Mouse (Mus musculus): ENCODE measurements around the gene Trpt1.

The Trpt1 gene

DNA sequence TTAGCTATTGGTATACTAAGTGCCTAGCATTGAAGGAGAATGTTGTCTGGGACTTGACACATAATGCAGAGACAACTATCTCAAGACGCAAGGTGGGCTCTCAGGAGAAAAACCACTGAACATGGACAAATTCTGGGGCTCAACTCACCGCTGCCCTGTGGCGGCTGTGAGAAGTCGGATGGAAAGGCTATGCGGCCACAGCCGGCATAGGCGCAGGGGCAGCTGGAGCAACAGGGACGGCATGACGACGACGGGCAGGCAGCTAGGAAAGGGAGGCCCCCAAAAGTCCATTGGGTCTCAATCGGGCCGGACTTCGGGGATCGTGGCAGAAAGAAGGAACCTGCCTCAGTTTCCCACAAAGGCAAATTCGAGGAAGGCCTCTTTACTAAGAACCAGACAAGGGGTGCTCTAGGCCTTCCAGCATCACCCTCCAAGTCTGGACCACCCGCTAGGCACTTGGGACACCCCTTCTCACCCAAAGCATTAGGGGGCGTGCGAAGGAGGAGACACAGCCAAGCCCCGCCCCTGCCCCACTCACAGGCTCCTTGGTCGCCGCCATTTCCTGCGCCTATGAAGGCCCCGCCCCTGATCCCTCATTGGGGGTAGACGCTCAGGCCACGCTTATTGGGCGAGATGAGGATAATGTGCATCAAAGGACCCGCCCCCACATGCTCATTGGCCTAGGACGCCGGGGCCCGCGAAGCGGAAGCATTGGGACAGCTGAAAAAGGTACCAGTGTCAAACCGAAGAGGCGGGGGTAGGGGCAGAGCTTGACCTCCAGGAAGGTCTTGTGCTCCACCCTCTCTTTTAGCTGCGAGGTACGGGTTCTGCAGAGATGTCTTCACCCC lies 3.7 kb upstream of the Trpt1 start, which contains the start of gene Dnajc4:
Gene Dnajc4 (minus strand): TSS at position 562 of the 848 bp plus-strand sequence.
- DNase-seq (ENCODE audit: inconsistent ontology term): peak; percentile 97

- DNase-seq (ENCODE audit: inconsistent ontology term): no peak
Observed at GRCm38 (mm10) chr19:6993011-6993770, 2.7 kb upstream of the Trpt1 start.

- no peak for DNase-seq (ENCODE audit: inconsistent ontology term)
Observed at GRCm38 (mm10) chr19:6994002-6994401, 1.9 kb upstream of the Trpt1 start.

GRCm38 (mm10) chr19:6994489-6994888 lies 1.4 kb upstream of the Trpt1 start:
- no peak for DNase-seq (ENCODE audit: inconsistent ontology term)

GRCm38 (mm10) chr19:6995255-6995991 lies 508 bp upstream of the Trpt1 start:
- DNase-seq (ENCODE audit: inconsistent ontology term): no peak

DNA sequence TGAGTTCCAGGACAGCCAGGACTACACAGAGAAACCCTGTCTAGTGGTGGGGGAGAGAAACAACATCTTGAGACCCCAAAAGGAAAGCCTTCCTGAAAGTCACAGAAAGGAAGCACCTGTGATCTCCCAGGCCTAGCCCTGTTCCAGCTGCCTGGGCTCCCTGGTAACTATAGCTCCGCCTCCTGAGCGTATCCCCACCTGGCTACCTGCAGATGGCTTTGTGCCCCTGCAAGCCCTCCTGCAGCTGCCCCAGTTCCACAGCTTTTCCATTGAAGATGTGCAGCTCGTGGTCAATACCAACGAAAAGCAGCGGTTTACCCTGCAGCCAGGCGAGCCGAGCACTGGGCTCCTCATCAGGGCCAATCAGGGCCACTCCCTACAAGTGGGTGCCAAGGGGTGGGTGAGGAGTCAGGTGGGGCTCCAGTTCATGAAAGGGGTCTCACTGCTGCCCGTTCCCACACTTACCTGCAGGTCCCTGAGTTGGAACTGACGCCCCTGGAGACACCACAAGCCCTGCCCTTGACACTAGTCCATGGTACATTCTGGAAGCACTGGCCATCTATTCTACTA lies 1.9 kb downstream of the Trpt1 start:
- DNase-seq (ENCODE audit: inconsistent ontology term): no peak

GRCm38 (mm10) chr19:6999360-7000063 lies 3.6 kb downstream of the Trpt1 start:
- no peak for DNase-seq (ENCODE audit: inconsistent ontology term)

- no peak for DNase-seq (ENCODE audit: inconsistent ontology term)
Observed at GRCm38 (mm10) chr19:7006892-7007593, 11.1 kb downstream of the Trpt1 start.

DNA sequence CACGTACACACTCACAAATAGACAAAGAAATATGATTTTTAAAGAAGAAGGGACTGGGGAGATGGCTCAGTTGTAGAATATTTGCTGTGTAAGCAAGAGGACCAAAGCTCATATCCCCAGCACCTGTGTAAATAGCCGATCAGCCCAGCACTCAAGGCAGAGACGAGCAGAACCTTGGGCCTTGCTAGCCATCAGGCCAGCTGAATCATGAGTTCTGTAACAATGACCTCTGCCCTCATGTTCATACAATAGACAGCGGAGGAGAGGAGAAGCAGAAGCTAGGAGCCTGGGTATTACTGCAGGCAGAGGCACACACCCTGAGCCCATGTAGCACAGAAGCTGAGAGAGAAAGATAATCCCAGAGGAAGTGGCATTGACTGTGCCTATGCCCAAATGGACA lies 16.5 kb downstream of the Trpt1 start:
- DNase-seq (ENCODE audit: inconsistent ontology term): no peak

- DNase-seq (ENCODE audit: inconsistent ontology term): no peak
Observed at GRCm38 (mm10) chr19:7013984-7014383, 18.1 kb downstream of the Trpt1 start.

DNA sequence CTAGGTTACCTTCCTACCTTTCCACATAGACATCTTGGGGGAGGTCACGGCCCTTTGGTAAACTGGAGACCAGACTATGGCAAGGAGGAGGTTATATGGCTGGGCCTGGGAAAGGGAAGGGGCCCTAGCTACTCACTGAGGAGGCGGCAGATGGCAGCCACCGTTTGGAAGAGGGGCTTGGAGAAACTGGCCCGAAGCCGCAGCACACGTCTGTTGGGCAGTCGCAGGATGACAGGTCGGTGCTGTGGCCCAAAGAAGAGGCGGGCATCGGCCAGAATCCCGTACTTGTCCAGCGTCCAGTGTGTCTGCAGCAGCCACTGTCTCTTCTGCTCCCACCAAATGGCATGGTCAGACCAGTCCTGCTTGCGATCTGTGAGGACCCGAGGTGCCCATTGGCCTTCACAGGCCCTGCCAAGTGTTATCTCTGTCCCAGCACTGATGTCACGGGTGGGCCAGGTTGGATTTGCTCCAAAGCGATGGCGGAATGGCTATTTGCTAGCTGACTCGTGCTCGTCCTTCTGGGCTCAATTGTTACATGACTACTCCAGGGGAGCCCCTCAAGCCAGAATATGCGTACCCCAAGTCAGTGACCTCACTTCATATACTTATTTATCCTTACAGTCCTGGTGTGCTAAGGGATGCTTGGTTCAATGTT lies 18.7 kb downstream of the Trpt1 start:
- no peak for DNase-seq (ENCODE audit: inconsistent ontology term)

GRCm38 (mm10) chr19:7017541-7018457 lies 21.9 kb downstream of the Trpt1 start:
- DNase-seq (ENCODE audit: inconsistent ontology term): no peak

DNA sequence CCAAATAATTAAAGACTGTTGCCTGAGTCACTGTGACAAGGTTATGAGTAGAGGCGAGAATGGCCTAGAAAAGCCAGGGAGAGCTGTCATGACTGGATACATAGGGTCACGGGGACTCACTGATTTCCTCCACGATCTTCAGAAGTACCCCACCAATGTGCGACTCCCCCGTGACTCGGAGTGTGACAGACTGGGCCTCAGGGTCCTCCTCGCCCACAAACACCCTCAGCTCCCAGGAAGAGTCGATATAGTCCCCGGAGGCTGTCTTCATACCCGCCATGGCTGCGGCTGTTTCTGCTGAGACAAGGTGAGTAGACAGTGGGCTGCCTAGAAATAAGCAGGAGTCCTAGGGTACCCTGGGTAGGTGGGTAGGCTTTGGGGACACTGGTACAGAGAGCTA lies 22.6 kb downstream of the Trpt1 start:
- no peak for DNase-seq (ENCODE audit: inconsistent ontology term)

- DNase-seq (ENCODE audit: inconsistent ontology term): no peak
Observed at GRCm38 (mm10) chr19:7019191-7019590, 23.3 kb downstream of the Trpt1 start, which contains the start of gene Fermt3. Gene Fermt3 (minus strand): TSS chr19:7019469.

- peak; percentile 43 for DNase-seq (ENCODE audit: inconsistent ontology term)
Observed at GRCm38 (mm10) chr19:7020224-7020641, 24.3 kb downstream of the Trpt1 start.

- no peak for DNase-seq (ENCODE audit: inconsistent ontology term)
Observed at GRCm38 (mm10) chr19:7029531-7029930, 33.6 kb downstream of the Trpt1 start.

DNA sequence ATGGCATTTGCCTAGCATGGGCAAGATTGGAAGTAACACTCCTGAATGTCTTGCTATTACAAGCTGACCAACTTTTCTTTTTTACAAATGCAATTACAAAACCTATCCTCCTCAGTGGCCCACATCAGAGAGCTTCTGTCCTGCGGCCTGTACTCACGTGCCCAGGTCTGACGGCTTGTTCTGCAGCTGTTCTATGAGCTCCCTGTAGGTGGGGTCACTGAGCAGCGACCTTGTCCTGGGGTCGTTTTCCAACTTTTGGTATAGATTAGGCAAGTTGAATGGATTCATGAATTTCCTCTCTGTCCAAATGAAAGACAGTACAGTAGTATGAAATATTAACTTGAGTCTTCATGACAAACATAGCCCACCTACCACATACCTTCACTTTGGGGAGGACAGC lies 38.1 kb downstream of the Trpt1 start:
- DNase-seq (ENCODE audit: inconsistent ontology term): no peak

- DNase-seq (ENCODE audit: inconsistent ontology term): peak; percentile 73
Observed at GRCm38 (mm10) chr19:7039088-7039720, 43.3 kb downstream of the Trpt1 start.

Measured in Muller cell, postnatal 12 days (primary cell).